Mouse (Mus musculus): Measurements from ENCODE around the gene 1600015I10Rik. TPM values are rescaled to one million over a fixed set of nuclear protein-coding genes. Genes with fewer than 3 reads are reported as not detected.

Gene 1600015I10Rik
- polyA plus RNA-seq, 1 experiment from 2014 or later = not detected

- Histone ChIP-seq H3K9ac (ENCODE audit: low read length) (no peak overlapping the region), H3K4me3 (ENCODE audit: low read depth, low read length) (no peak overlapping the region), H3K4me1 (ENCODE audit: control insufficient read depth, insufficient read depth, low read length) (no peaks in the 10 kb centered on the region), H3K9me3 (ENCODE audit: control insufficient read depth, low read length) (no peaks in the 10 kb centered on the region), H3K36me3 (ENCODE audit: control insufficient read depth, insufficient read depth, low read length) (no peaks in the 10 kb centered on the region), H3K27me3 (ENCODE audit: control insufficient read depth, insufficient read depth, low read length) (no peaks in the 10 kb centered on the region), H3K27ac (replicated peaks; ENCODE audit: low read depth, low read length) (no peak overlapping the region), H3K4me2 (ENCODE audit: low read depth, severe bottlenecking) (no peak overlapping the region)
- WGBS = 76% methylated on average over 3 of the region's 3 CpGs
- ATAC-seq (ENCODE audit: insufficient number of reproducible peaks, low FRiP score, low TSS enrichment, low read depth) (no peak), DNase-seq (ENCODE audit: low spot score) (no peak)
These were observed 52.6 kb downstream of the 1600015I10Rik start for GRCm38 (mm10) chr6:48982305-48982704.

Other genes with a start within 250 kb of the 1600015I10Rik start
- 10.8 and 12.3 TPM in 2 replicates for gene Gimap4, start 245.3 kb upstream of the 1600015I10Rik start, polyA plus RNA-seq (2014; fragmentation: Nextera tagmentation; extraction: Ambion mirVana)
- 13.6 and 14.0 TPM in 2 replicates for gene Gimap6, start 221.7 kb upstream of the 1600015I10Rik start, polyA plus RNA-seq (2014; fragmentation: Nextera tagmentation; extraction: Ambion mirVana)
- not detected in 2 replicates for gene Gm28053, start 211.3 kb upstream of the 1600015I10Rik start, polyA plus RNA-seq (2014; fragmentation: Nextera tagmentation; extraction: Ambion mirVana)
- gene Gimap7, start 211.3 kb upstream of the 1600015I10Rik start, polyA plus RNA-seq (2014; fragmentation: Nextera tagmentation; extraction: Ambion mirVana) = not detected in 2 replicates
- gene Gimap1, start 190.8 kb upstream of the 1600015I10Rik start, polyA plus RNA-seq (2014; fragmentation: Nextera tagmentation; extraction: Ambion mirVana) = 6.3 and 6.7 TPM in 2 replicates
- gene Gimap5, start 183.7 kb upstream of the 1600015I10Rik start, polyA plus RNA-seq (2014; fragmentation: Nextera tagmentation; extraction: Ambion mirVana) = 1.4 and 1.7 TPM in 2 replicates
- not detected in 2 replicates for gene Gimap3, start 159.0 kb upstream of the 1600015I10Rik start, polyA plus RNA-seq (2014; fragmentation: Nextera tagmentation; extraction: Ambion mirVana)
- gene Tmem176a, start 89.0 kb upstream of the 1600015I10Rik start, polyA plus RNA-seq (2014; fragmentation: Nextera tagmentation; extraction: Ambion mirVana) = 36.6 and 37.5 TPM in 2 replicates
- gene Tmem176b, start 88.4 kb upstream of the 1600015I10Rik start, polyA plus RNA-seq (2014; fragmentation: Nextera tagmentation; extraction: Ambion mirVana) = 74.1 and 78.4 TPM in 2 replicates
- gene Aoc1, start 57.0 kb upstream of the 1600015I10Rik start, polyA plus RNA-seq (2014; fragmentation: Nextera tagmentation; extraction: Ambion mirVana) = not detected in 2 replicates
- gene Doxl2, start 45.1 kb downstream of the 1600015I10Rik start, polyA plus RNA-seq (2014; fragmentation: Nextera tagmentation; extraction: Ambion mirVana) = not detected in 2 replicates
- gene Svs1, start 57.0 kb downstream of the 1600015I10Rik start, polyA plus RNA-seq (2014; fragmentation: Nextera tagmentation; extraction: Ambion mirVana) = not detected in 2 replicates
- gene Gpnmb, start 106.7 kb downstream of the 1600015I10Rik start, polyA plus RNA-seq (2014; fragmentation: Nextera tagmentation; extraction: Ambion mirVana) = 0.17 TPM in 1 of 2 replicates, not detected in the other
- 59.7 and 70.2 TPM in 2 replicates for gene Malsu1, start 143.9 kb downstream of the 1600015I10Rik start, polyA plus RNA-seq (2014; fragmentation: Nextera tagmentation; extraction: Ambion mirVana)

All from limb, embryonic 11.5 days (tissue).